Mouse (Mus musculus): ENCODE results near the gene Smco1. TPM values are rescaled to one million over a fixed set of nuclear protein-coding genes. Genes with fewer than 3 reads are reported as not detected.
"Not testable (repeated sequence)": the region's sequence is repeated elsewhere in the genome, so short reads cannot be mapped to it uniquely, and the experiment has no call there.

The Smco1 gene
- total RNA-seq (2014; rRNA removed): not detected in 2 replicates
- polyA plus RNA-seq (2015; fragmentation: Nextera tagmentation; extraction: Ambion mirVana): not detected in 2 replicates

DNA sequence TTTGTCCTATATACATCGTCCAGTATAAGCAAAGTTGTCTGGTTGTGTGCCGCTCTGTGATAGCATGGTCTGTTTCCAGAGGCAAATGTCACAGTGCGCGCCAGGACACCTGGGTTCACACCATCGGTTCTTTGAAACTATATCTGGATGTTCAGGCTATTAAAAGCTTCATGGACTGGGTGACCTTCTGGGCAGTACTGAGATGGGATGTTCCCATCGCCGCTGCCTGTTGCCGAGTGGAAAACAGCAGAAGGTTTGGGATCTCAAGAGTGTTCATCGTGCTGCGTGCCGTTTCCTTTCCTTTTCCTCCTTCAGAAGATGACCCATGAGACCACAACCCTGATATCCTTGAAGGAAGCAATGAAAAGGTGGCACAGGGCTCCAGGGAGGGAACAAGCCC is at the start of gene Smco1:
TSS of gene Smco1 (plus strand) at position 178 of the 400 bp plus-strand sequence.
- Histone ChIP-seq H3K27ac (ENCODE audit: low read depth, low read length) (no peak within 1 kb of the TSS), H3K9ac (no peak within 1 kb of the TSS), H3K36me3 (ENCODE audit: insufficient read depth) (no peaks in the 10 kb centered on the region), H3K4me3 (ENCODE audit: low read depth, low read length) (no peak within 1 kb of the TSS), H3K4me2 (ENCODE audit: low read depth) (no peak within 1 kb of the TSS), H3K27me3 (ENCODE audit: insufficient read depth, low read length) (no peaks in the 10 kb centered on the region), H3K9me3 (ENCODE audit: low read length) (no peaks in the 10 kb centered on the region), H3K4me1 (ENCODE audit: insufficient read depth) (no peaks in the 10 kb centered on the region)
- DNase-seq (no peak), ATAC-seq (no peak)
- 89% methylated on average over 11 of the region's 11 CpGs for WGBS
- TF ChIP-seq CTCF (IDR thresholded peaks at IDR 0.05; ENCODE audit: low read depth): no peak

DNA sequence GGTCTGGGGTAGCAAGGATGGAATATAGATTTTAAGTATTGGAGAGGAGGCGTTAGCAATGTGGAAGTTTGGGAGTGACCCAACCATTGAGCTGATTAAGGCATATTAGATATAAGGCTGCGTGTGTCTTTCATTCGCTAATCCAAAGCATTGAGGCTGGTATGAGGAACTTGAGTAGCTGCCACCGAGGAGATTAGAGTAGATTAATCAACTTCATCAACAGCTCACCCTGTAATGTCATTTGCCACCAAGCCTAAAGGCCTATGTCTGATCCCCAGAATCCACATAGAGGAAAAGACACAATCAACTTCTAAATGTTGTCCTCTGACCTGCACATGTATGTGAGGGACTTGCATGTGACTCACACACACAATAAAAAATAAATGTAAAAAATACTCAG is 49.5 kb upstream of the Smco1 start:
- DNase-seq: no peak
- Histone ChIP-seq H3K27ac (ENCODE audit: low read depth, low read length) (no peak overlapping the region), H3K27me3 (ENCODE audit: insufficient read depth, low read length) (no peaks in the 10 kb centered on the region), H3K36me3 (ENCODE audit: insufficient read depth) (no peaks in the 10 kb centered on the region), H3K4me1 (ENCODE audit: insufficient read depth) (no peaks in the 10 kb centered on the region), H3K4me3 (ENCODE audit: low read depth, low read length) (no peak overlapping the region), H3K9ac (no peak overlapping the region), H3K4me2 (ENCODE audit: low read depth) (no peak overlapping the region), H3K9me3 (ENCODE audit: low read length) (no peaks in the 10 kb centered on the region)
- WGBS: 80% methylated on average over 4 of the region's 4 CpGs
- no peak for TF ChIP-seq CTCF (IDR thresholded peaks at IDR 0.05; ENCODE audit: low read depth)
- no peak for ATAC-seq

DNA sequence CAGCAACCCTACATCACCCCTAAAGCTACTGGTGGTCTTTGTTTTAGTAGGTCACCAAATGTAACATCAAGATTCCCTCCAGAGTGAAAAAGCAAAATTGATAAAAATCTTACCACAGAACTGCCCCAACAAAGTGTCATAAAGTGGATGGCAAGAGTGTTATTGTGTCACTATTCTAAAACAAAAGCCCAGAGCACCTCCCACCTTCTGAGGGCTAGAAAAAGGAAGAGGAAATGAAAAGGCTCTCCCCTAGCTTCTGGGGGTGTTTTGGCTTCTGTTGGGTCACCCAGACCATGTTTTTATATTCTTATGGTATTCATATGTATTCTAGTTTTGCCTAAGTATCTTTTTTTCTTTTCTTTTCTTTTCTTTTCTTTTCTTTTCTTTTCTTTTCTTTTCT is 48.9 kb upstream of the Smco1 start:
- no peak for DNase-seq
- TF ChIP-seq CTCF (IDR thresholded peaks at IDR 0.05; ENCODE audit: low read depth): no peak

DNA sequence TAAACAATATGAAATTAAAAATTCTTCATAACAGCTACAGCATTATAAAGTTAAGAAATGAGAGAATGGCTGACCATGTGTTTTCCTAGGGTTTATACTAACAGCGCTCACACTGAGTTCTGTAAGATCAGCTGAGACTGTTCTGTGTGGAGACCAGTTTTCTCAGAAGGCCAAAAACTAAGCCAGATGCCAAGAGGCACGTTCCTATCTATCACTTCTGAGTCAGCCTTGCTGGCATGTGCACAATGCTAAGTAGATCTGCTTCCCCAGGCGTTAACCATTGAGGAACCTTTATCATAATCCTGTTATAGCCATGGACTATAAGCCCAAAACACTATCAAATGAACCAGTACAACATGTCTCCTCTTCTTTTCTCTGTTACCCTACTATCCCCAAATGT is 39.2 kb upstream of the Smco1 start:
- H3K4me3 ChIP-seq (ENCODE audit: low read depth, low read length); H3K4me2 ChIP-seq (ENCODE audit: low read depth); H3K9me3 ChIP-seq (ENCODE audit: low read length); DNase-seq; H3K27me3 ChIP-seq (ENCODE audit: insufficient read depth, low read length); H3K4me1 ChIP-seq (ENCODE audit: insufficient read depth); ATAC-seq; H3K27ac ChIP-seq (ENCODE audit: low read depth, low read length); H3K9ac ChIP-seq: not testable (repeated sequence)
- H3K36me3 ChIP-seq (ENCODE audit: insufficient read depth): peaks cover 27% of the 10 kb centered on the region
- 77% methylated on average over 3 of the region's 3 CpGs for WGBS

More for the DNA sequence above, 48.9 kb upstream of the Smco1 start:
- H3K4me2 ChIP-seq (ENCODE audit: low read depth): no peak overlapping the region
- H3K9ac ChIP-seq: no peak overlapping the region
- H3K9me3 ChIP-seq (ENCODE audit: low read length): no peaks in the 10 kb centered on the region
- H3K27ac ChIP-seq (ENCODE audit: low read depth, low read length): no peak overlapping the region
- H3K27me3 ChIP-seq (ENCODE audit: insufficient read depth, low read length): no peaks in the 10 kb centered on the region
- no peaks in the 10 kb centered on the region for H3K4me1 ChIP-seq (ENCODE audit: insufficient read depth)
- no peak overlapping the region for H3K4me3 ChIP-seq (ENCODE audit: low read depth, low read length)
- ATAC-seq: no peak
- no peaks in the 10 kb centered on the region for H3K36me3 ChIP-seq (ENCODE audit: insufficient read depth)

DNA sequence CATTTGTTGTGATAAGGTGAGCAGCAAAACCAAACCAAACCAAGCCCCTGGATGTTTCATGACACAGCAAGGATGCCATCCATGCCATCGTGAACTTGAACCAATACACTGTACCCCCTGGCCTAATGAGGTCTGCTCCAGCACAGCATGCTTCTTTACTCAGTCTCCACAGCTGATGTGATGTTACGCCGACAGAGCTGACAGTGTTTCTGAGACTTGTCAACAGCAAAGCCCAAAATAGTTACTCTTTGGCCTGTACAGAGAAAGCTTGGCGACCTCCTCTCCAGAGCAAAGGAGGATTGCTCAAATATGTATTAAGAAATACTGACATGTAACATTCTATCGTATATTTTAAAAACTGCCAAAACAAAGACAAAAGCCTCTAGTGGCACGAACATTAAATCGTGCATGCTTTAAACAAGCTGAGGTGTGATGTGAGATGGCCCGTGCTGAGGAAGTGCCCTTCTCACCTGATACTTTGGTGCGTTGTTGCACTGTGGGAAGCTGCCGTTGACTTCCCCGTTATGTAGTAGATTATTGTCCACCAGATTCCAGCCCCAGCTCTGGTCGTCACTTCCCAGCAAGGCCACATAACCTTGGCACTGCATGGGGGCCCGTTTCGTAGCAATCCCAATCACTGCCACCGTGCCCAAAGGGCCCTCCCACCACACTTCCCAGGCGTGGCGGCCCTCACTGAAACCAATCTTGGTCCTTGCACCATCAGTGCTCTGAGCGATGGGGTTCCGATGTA is 33.2 kb upstream of the Smco1 start:
- Histone ChIP-seq H3K4me3 (ENCODE audit: low read depth, low read length) (no peak overlapping the region), H3K27ac (ENCODE audit: low read depth, low read length) (no peak overlapping the region), H3K9ac (no peak overlapping the region), H3K9me3 (ENCODE audit: low read length) (no peaks in the 10 kb centered on the region), H3K4me1 (ENCODE audit: insufficient read depth) (no peaks in the 10 kb centered on the region), H3K4me2 (ENCODE audit: low read depth) (no peak overlapping the region), H3K27me3 (ENCODE audit: insufficient read depth, low read length) (no peaks in the 10 kb centered on the region), H3K36me3 (ENCODE audit: insufficient read depth) (peaks cover 19% of the 10 kb centered on the region)
- 92% methylated on average over 19 of the region's 19 CpGs for WGBS
- ATAC-seq (no peak), DNase-seq (no peak)
- TF ChIP-seq CTCF (IDR thresholded peaks at IDR 0.05; ENCODE audit: low read depth): no peak

DNA sequence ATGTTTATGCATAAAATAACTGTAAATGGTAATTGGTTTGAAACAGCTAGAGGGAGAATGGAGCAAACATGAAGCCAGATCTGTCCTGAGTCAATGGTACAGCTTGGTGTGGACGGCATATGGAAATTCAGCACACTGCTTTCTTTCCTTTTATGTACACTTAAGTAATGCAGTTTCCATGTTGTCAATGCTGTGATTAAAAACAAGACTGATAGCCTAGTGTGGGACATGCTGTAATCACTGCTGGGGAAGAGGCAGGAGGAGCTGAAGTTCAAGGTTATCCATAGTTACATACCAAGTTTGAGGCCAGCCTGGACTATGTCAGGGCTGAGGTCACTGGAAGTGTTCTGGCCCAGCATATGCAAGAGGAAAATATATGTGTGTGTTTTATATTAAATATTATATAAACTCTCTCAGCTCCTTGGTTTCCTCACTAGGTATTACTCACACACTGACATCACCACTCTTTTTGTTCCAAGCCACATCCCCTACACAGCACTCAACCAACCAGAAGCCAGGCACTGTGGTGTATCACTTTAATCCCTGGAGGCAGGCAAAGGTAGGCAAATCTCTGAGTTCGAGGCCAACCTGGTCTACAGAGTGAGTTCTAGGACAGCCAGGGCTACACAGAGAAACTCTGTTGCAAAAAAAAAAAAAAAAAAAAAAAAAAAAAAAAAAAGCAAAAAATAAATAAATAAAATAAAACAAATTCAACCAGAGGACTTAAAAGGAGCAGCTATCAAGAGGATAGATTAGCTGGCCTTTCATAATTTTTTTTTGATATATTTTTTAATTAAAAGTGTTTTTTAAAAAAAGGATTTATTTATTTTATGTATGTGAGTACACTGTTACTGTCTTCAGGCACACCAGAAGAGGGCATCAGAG is 31.6 kb upstream of the Smco1 start:
- Histone ChIP-seq H3K36me3 (ENCODE audit: insufficient read depth) (peaks cover 14% of the 10 kb centered on the region), H3K27ac (ENCODE audit: low read depth, low read length) (no peak overlapping the region), H3K4me2 (ENCODE audit: low read depth) (no peak overlapping the region), H3K4me3 (ENCODE audit: low read depth, low read length) (no peak overlapping the region), H3K9me3 (ENCODE audit: low read length) (no peaks in the 10 kb centered on the region), H3K9ac (no peak overlapping the region), H3K4me1 (ENCODE audit: insufficient read depth) (no peaks in the 10 kb centered on the region), H3K27me3 (ENCODE audit: insufficient read depth, low read length) (no peaks in the 10 kb centered on the region)
- 91% methylated on average over 2 of the region's 2 CpGs for WGBS
- ATAC-seq: no peak
- TF ChIP-seq CTCF (IDR thresholded peaks at IDR 0.05; ENCODE audit: low read depth): no peak
- no peak for DNase-seq

DNA sequence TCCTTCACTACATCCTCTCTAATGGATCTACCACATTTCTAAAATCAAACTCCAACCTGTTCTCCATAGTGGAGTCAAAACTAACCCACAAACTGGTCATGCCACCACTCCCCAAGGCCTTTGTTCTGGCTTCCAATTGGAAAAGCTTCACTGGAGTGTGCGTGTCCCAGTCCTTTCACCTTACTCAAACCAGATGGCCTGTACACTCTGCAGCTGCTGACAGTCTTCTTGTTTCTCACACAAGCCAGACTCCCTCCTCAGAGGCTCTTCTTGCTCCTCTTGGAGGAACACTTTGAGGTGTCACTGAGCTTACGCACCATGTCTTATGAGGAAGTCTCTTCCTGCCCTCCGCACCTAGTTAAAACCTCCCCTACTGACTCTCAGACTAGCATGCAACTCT is 27.4 kb upstream of the Smco1 start:
- no peak overlapping the region for H3K4me3 ChIP-seq (ENCODE audit: low read depth, low read length)
- no peaks in the 10 kb centered on the region for H3K27me3 ChIP-seq (ENCODE audit: insufficient read depth, low read length)
- H3K27ac ChIP-seq (ENCODE audit: low read depth, low read length): no peak overlapping the region
- no peaks in the 10 kb centered on the region for H3K9me3 ChIP-seq (ENCODE audit: low read length)
- no peak for TF ChIP-seq CTCF (IDR thresholded peaks at IDR 0.05; ENCODE audit: low read depth)
- ATAC-seq (no peak), DNase-seq (no peak)
- no peak overlapping the region for H3K4me2 ChIP-seq (ENCODE audit: low read depth)
- H3K4me1 ChIP-seq (ENCODE audit: insufficient read depth): peaks cover 7% of the 10 kb centered on the region
- WGBS: 87% methylated on average over 3 of the region's 3 CpGs
- H3K36me3 ChIP-seq (ENCODE audit: insufficient read depth): no peaks in the 10 kb centered on the region
- no peak overlapping the region for H3K9ac ChIP-seq
